Mouse (Mus musculus): ENCODE data around the gene Gm3138. TPM values are rescaled to one million over a fixed set of nuclear protein-coding genes. Genes with fewer than 3 reads are reported as not detected.
"Not testable (repeated sequence)": the region's sequence is repeated elsewhere in the genome, so short reads cannot be mapped to it uniquely, and the experiment has no call there.

The Gm3138 gene
- not detected in 2 replicates for polyA plus RNA-seq (2015; fragmentation: Nextera tagmentation; extraction: Ambion mirVana)

GRCm38 (mm10) chr14:4249331-4249730 is at the start of gene Gm3138:
Gm3138 (plus strand) TSS chr14:4249631.
- ATAC-seq; H3K9ac ChIP-seq (replicated peaks); H3K4me2 ChIP-seq (replicated peaks); H3K4me3 ChIP-seq (replicated peaks); H3K4me1 ChIP-seq (replicated peaks); H3K9me3 ChIP-seq; H3K36me3 ChIP-seq; H3K27ac ChIP-seq; H3K27me3 ChIP-seq: not testable (repeated sequence)
- no CpG with 5 or more reads among the region's 2 CpGs for WGBS

DNA sequence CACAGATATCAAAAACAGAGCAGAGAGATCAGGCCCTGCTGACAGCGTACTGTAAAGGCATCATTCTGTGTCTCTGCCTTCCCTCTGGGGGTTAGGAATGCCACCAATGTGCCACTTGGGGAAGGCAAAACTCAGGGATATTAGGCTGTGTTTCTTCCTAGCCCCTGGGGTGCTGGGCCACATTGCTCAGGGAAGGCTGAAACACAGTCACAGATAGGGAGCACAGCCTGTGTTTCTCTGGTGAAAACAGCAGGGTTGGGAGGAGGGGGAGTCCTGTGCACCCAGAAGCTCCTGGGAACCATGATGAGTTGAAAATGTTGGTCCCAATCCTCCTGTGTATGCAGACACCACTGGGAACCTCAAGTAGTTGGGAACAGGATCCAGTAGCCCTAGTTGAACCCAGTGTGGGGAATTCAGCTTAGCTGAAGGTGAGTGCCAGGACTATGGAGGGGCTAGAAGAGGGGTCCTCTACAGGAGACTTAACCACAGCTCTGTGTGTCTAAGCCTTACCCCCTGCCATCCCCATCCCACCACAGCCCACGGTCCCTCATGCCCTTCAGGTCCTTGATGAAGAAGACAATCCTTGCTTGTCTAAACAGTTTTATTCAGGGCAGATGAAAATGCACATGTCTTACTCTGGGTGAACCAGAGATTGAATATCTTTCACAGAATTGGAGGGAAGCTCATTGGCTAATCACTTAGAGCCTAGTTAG is 20.0 kb downstream of the Gm3138 start:
- H3K9me3 ChIP-seq; H3K36me3 ChIP-seq; H3K4me3 ChIP-seq (replicated peaks); H3K27me3 ChIP-seq; H3K9ac ChIP-seq (replicated peaks); ATAC-seq; H3K4me1 ChIP-seq (replicated peaks); H3K4me2 ChIP-seq (replicated peaks); H3K27ac ChIP-seq: not testable (repeated sequence)
- 89% methylated on average over 2 of the region's 2 CpGs for WGBS

DNA sequence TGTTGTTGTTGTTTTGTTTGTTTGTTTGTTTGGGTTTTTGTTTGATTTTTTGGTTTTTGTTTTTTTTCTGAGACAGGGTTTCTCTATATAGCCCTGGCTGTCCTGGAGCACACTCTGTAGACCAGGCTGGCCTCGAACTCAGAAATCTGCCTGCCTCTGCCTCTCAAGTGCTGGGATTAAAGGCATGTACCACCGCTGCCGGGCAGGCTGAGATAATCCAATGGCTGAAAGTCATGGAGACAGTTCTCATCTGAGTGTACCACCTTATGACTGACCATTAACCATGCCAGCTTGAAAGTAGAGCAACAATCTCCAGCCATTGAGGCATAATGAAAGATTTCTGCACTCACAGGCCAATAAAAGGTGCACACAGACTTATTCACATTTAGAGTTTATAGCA is 30.4 kb downstream of the Gm3138 start:
- ATAC-seq; H3K27ac ChIP-seq; H3K4me2 ChIP-seq (replicated peaks); H3K27me3 ChIP-seq; H3K36me3 ChIP-seq; H3K9ac ChIP-seq (replicated peaks); H3K4me3 ChIP-seq (replicated peaks); H3K4me1 ChIP-seq (replicated peaks); H3K9me3 ChIP-seq: not testable (repeated sequence)
- 93% methylated on average over 3 of the region's 3 CpGs for WGBS

Other genes starting within 250 kb of the Gm3138 start
- 1.2 and 2.3 TPM in 2 replicates for gene Gm5796, start 225.7 kb upstream of the Gm3138 start, polyA plus RNA-seq (2015; fragmentation: Nextera tagmentation; extraction: Ambion mirVana)
- not detected in 2 replicates for gene Gm3115, start 165.5 kb upstream of the Gm3138 start, polyA plus RNA-seq (2015; fragmentation: Nextera tagmentation; extraction: Ambion mirVana)
- gene Gm8108, start 139.1 kb upstream of the Gm3138 start, polyA plus RNA-seq (2015; fragmentation: Nextera tagmentation; extraction: Ambion mirVana), result 2.7 and 4.6 TPM in 2 replicates
- not detected in 2 replicates for gene Gm3127, start 84.6 kb upstream of the Gm3138 start, polyA plus RNA-seq (2015; fragmentation: Nextera tagmentation; extraction: Ambion mirVana)
- 3.9 and 6.0 TPM in 2 replicates for gene Gm2974, start 67.1 kb upstream of the Gm3138 start, polyA plus RNA-seq (2015; fragmentation: Nextera tagmentation; extraction: Ambion mirVana)
- gene Gm3149, start 67.7 kb downstream of the Gm3138 start, polyA plus RNA-seq (2015; fragmentation: Nextera tagmentation; extraction: Ambion mirVana), result not detected in 2 replicates
- 2.8 and 3.4 TPM in 2 replicates for gene 2610042L04Rik, start 85.1 kb downstream of the Gm3138 start, polyA plus RNA-seq (2015; fragmentation: Nextera tagmentation; extraction: Ambion mirVana)
- not detected in 2 replicates for gene Gm3159, start 147.9 kb downstream of the Gm3138 start, polyA plus RNA-seq (2015; fragmentation: Nextera tagmentation; extraction: Ambion mirVana)
- gene Gm3164, start 165.8 kb downstream of the Gm3138 start, polyA plus RNA-seq (2015; fragmentation: Nextera tagmentation; extraction: Ambion mirVana), result 2.9 and 3.0 TPM in 2 replicates
- gene Gm3173, start 181.4 kb downstream of the Gm3138 start, polyA plus RNA-seq (2015; fragmentation: Nextera tagmentation; extraction: Ambion mirVana), result 0.66 TPM in 1 of 2 replicates, not detected in the other
- not detected in 2 replicates for gene Gm3182, start 232.1 kb downstream of the Gm3138 start, polyA plus RNA-seq (2015; fragmentation: Nextera tagmentation; extraction: Ambion mirVana)

Measured in midbrain, embryonic 13.5 days (tissue).